Mouse (Mus musculus) thymus, adult 2 months (tissue): ENCODE data around the gene Gpi1. TPM values are rescaled to one million over a fixed set of nuclear protein-coding genes. Genes with fewer than 3 reads are reported as not detected.

Source experiments
- DNase-seq: peaks from one replicate; pipeline ENCODE4 v3.0.0; 2021
- H3K27ac ChIP-seq: fragments of 200-500 bp; 2 replicates; pipeline ENCODE4 v1.5.1; 2012; ENCODE audit warnings: low read length, control low read depth; ENCODE audit not compliant: control insufficient read depth, insufficient read depth
- H3K27me3 ChIP-seq: fragments of 200-500 bp; 2 replicates; pipeline ENCODE4 v1.6.1; 2012; ENCODE audit warnings: mild to moderate bottlenecking, low read length, moderate library complexity, mixed read lengths; ENCODE audit not compliant: control insufficient read depth, insufficient read depth
- H3K36me3 ChIP-seq: fragments of 200-500 bp; 2 replicates; pipeline ENCODE4 v1.6.1; 2012; ENCODE audit warnings: mild to moderate bottlenecking, low read length, moderate library complexity; ENCODE audit not compliant: control insufficient read depth, insufficient read depth
- H3K4me1 ChIP-seq: fragments of 200-500 bp; replicated peaks from 2 replicates; pipeline ENCODE4 v1.6.1; 2012; ENCODE audit warnings: low read length; ENCODE audit not compliant: control insufficient read depth, insufficient read depth
- H3K4me3 ChIP-seq: fragments of 200-500 bp; 2 replicates; pipeline ENCODE4 v1.5.1; 2012; ENCODE audit warnings: mild to moderate bottlenecking, low read length, control low read depth, moderate library complexity; ENCODE audit not compliant: control insufficient read depth, insufficient read depth
- CTCF ChIP-seq: fragments of 200-500 bp; IDR thresholded peaks from 2 replicates; pipeline ENCODE4 v1.5.1; 2012; ENCODE audit warnings: mild to moderate bottlenecking, control low read depth, low read length, moderate library complexity, borderline replicate concordance; ENCODE audit not compliant: control insufficient read depth, poor library complexity, insufficient read depth; ENCODE audit errors: extremely low read depth
- POLR2A ChIP-seq: fragments of 200-500 bp; IDR thresholded peaks from 2 replicates; pipeline ENCODE4 v1.6.1; 2012; ENCODE audit warnings: mild to moderate bottlenecking, low read length, control low read depth, moderate library complexity; ENCODE audit not compliant: control insufficient read depth, poor library complexity, insufficient read depth; ENCODE audit errors: extremely low read depth
- WGBS: fragments of 180-500 bp; shearing (Covaris S2); methylation state at CpG from one replicate; pipeline ENCODE4 v1.1.7; 2018; 5-methylcytosine and 5-hydroxymethylcytosine counted together
- polyA plus RNA-seq: library from polyadenylated mRNA; depleted of rRNA; stranded (reverse); fragments of >200 nt; gene quantifications from 2 replicates; pipeline ENCODE4 v1.2.3, GENCODE M21; 2012

Gene Gpi1
- polyA plus RNA-seq, 1 experiment = 265 TPM

GRCm38 (mm10) chr7:34232785-34233725 lies 2.9 kb upstream of the Gpi1 start:
- Histone ChIP-seq H3K4me3 (no peak overlapping the region), H3K27ac (0 out of 2 replicates have a peak overlapping the region, but pooled peaks have one; percentile 13), H3K4me1 (peaks cover 19% of the 10 kb centered on the region), H3K36me3 (peaks cover 2% of the 10 kb centered on the region; the same call in 1 of the 2 replicates), H3K27me3 (no peaks in the 10 kb centered on the region)
- DNase-seq = no peak
- no peak for TF ChIP-seq CTCF
- no peak for TF ChIP-seq POLR2A
- 79% methylated on average over 7 of the region's 7 CpGs for WGBS

GRCm38 (mm10) chr7:34229691-34230111 lies 435 bp downstream of the Gpi1 start:
- H3K4me1 ChIP-seq = peaks cover 23% of the 10 kb centered on the region
- H3K27me3 ChIP-seq = no peaks in the 10 kb centered on the region
- H3K36me3 ChIP-seq = peaks cover 16% of the 10 kb centered on the region
- DNase-seq = peak; percentile 46
- H3K27ac ChIP-seq = no peak overlapping the region
- H3K4me3 ChIP-seq = peak overlapping the region; percentile 68
- no peak for TF ChIP-seq CTCF
- TF ChIP-seq POLR2A = no peak
- WGBS = under 1% methylated on average over 19 of the region's 19 CpGs

GRCm38 (mm10) chr7:34229153-34229552 lies 983 bp downstream of the Gpi1 start:
- H3K27me3 ChIP-seq = no peaks in the 10 kb centered on the region
- no peak for TF ChIP-seq CTCF
- no peak for TF ChIP-seq POLR2A
- no peak overlapping the region for H3K27ac ChIP-seq
- H3K4me1 ChIP-seq = peaks cover 21% of the 10 kb centered on the region
- 11% methylated on average over 5 of the region's 5 CpGs for WGBS
- H3K36me3 ChIP-seq = peaks cover 19% of the 10 kb centered on the region
- H3K4me3 ChIP-seq = peak overlapping the region; percentile 68
- DNase-seq = no peak

GRCm38 (mm10) chr7:34228641-34229040 lies 1.5 kb downstream of the Gpi1 start:
- no peak for TF ChIP-seq CTCF
- no peak for TF ChIP-seq POLR2A
- H3K4me1 ChIP-seq = peaks cover 19% of the 10 kb centered on the region
- WGBS = 7% methylated on average over 9 of the region's 9 CpGs
- peaks cover 25% of the 10 kb centered on the region for H3K36me3 ChIP-seq
- no peak overlapping the region for H3K27ac ChIP-seq
- H3K27me3 ChIP-seq = no peaks in the 10 kb centered on the region
- no peak overlapping the region for H3K4me3 ChIP-seq
- no peak for DNase-seq

- Histone ChIP-seq H3K4me3 (no peak overlapping the region), H3K36me3 (peaks cover 38% of the 10 kb centered on the region)
- WGBS = 97% methylated on average over 12 of the region's 12 CpGs
Observed at GRCm38 (mm10) chr7:34226846-34227245, 3.3 kb downstream of the Gpi1 start.

GRCm38 (mm10) chr7:34226086-34226485 lies 4.0 kb downstream of the Gpi1 start:
- Histone ChIP-seq H3K36me3 (peaks cover 45% of the 10 kb centered on the region), H3K27ac (no peak overlapping the region), H3K27me3 (no peaks in the 10 kb centered on the region), H3K4me1 (peaks cover 18% of the 10 kb centered on the region), H3K4me3 (no peak overlapping the region)
- 93% methylated on average over 8 of the region's 8 CpGs for WGBS
- DNase-seq = no peak
- TF ChIP-seq POLR2A (no peak), CTCF (no peak)

More at GRCm38 (mm10) chr7:34226846-34227245, 3.3 kb downstream of the Gpi1 start:
- TF ChIP-seq POLR2A (no peak), CTCF (no peak)
- no peaks in the 10 kb centered on the region for H3K27me3 ChIP-seq
- no peak for DNase-seq
- H3K27ac ChIP-seq = no peak overlapping the region
- peaks cover 18% of the 10 kb centered on the region for H3K4me1 ChIP-seq
